Mouse (Mus musculus) stomach, embryonic 16.5 days (tissue): ENCODE results near the gene Xrcc6. TPM values are rescaled to one million over a fixed set of nuclear protein-coding genes. Genes with fewer than 3 reads are reported as not detected.

Experiments used
- ATAC-seq: fragments of 200-750 bp; cut with Nextera tagmentation; 2 replicates; pipeline ENCODE4 v1.8.0; 2017; ENCODE audit warnings: moderate number of reproducible peaks, moderate TSS enrichment; ENCODE audit not compliant: insufficient read depth, low FRiP score
- H3K27ac ChIP-seq: fragments of 300-500 bp; sonication (generic); 2 replicates; pipeline ENCODE4 v1.5.1; 2014; ENCODE audit warnings: low read length
- H3K27me3 ChIP-seq: fragments of 300-500 bp; sonication (generic); 2 replicates; pipeline ENCODE4 v1.6.1; 2014; ENCODE audit warnings: low read length, control low read depth, mixed read lengths; ENCODE audit not compliant: control insufficient read depth, insufficient read depth
- H3K36me3 ChIP-seq: fragments of 300-500 bp; sonication (generic); 2 replicates; pipeline ENCODE4 v1.6.1; 2014; ENCODE audit warnings: low read length; ENCODE audit not compliant: control insufficient read depth, insufficient read depth
- H3K4me1 ChIP-seq: fragments of 300-500 bp; sonication (generic); 2 replicates; pipeline ENCODE4 v1.6.1; 2014; ENCODE audit warnings: low read length, control low read depth, mixed read lengths; ENCODE audit not compliant: control insufficient read depth, insufficient read depth
- H3K4me2 ChIP-seq: fragments of 300-500 bp; sonication (generic); 2 replicates; pipeline ENCODE4 v1.6.1; 2014; ENCODE audit warnings: low read depth, low read length, mixed read lengths
- H3K4me3 ChIP-seq: fragments of 300-500 bp; sonication (generic); replicated peaks from 2 replicates; pipeline ENCODE4 v1.5.1; 2014; ENCODE audit warnings: mild to moderate bottlenecking, low read length
- H3K9ac ChIP-seq: fragments of 300-500 bp; sonication (generic); 2 replicates; pipeline ENCODE4 v1.6.1; 2014; ENCODE audit warnings: low read length
- H3K9me3 ChIP-seq: fragments of 300-500 bp; sonication (generic); replicated peaks from 2 replicates; pipeline ENCODE4 v1.6.1; 2016; ENCODE audit warnings: low read length, control low read depth; ENCODE audit not compliant: control insufficient read depth
- WGBS: fragments of 180-500 bp; shearing (Covaris S2); extraction: QIAGEN DNeasy Blood & Tissue Kit; methylation state at CpG from one replicate; pipeline ENCODE4 v1.1.7; 2014; 5-methylcytosine and 5-hydroxymethylcytosine counted together
- polyA plus RNA-seq: library from polyadenylated mRNA; unstranded; fragments of >200 nt; fragmentation: Nextera tagmentation; extraction: Ambion mirVana; gene quantifications from 2 replicates; pipeline ENCODE4 v1.2.1, GENCODE M21; 2015

Gene Xrcc6
- polyA plus RNA-seq, 1 experiment from 2014 or later, result 72.2 TPM

GRCm38 (mm10) chr15:81950716-81951115, 36.9 kb upstream of the Xrcc6 start:
- no peak for ATAC-seq
- H3K4me3 ChIP-seq, result no peak overlapping the region
- no peak overlapping the region for H3K4me2 ChIP-seq
- H3K4me1 ChIP-seq, result no peaks in the 10 kb centered on the region
- H3K9me3 ChIP-seq, result no peaks in the 10 kb centered on the region
- H3K27me3 ChIP-seq, result no peaks in the 10 kb centered on the region
- H3K36me3 ChIP-seq, result 0 out of 2 replicates have a peak, but pooled peaks cover 4% of the 10 kb centered on the region
- 67% methylated on average over 5 of the region's 5 CpGs for whole genome bisulfite sequencing
- H3K9ac ChIP-seq, result no peak overlapping the region
- no peak overlapping the region for H3K27ac ChIP-seq

GRCm38 (mm10) chr15:81951159-81951558, 36.5 kb upstream of the Xrcc6 start:
- Histone ChIP-seq H3K4me1 (no peaks in the 10 kb centered on the region), H3K27me3 (no peaks in the 10 kb centered on the region), H3K27ac (no peak overlapping the region), H3K9me3 (no peaks in the 10 kb centered on the region), H3K9ac (no peak overlapping the region), H3K36me3 (0 out of 2 replicates have a peak, but pooled peaks cover 4% of the 10 kb centered on the region), H3K4me3 (no peak overlapping the region), H3K4me2 (no peak overlapping the region)
- no peak for ATAC-seq
- 84% methylated on average over 9 of the region's 9 CpGs for WGBS

- H3K27me3 ChIP-seq, result no peaks in the 10 kb centered on the region
- 75% methylated on average over 4 of the region's 4 CpGs for WGBS
- H3K4me1 ChIP-seq, result no peaks in the 10 kb centered on the region
- H3K36me3 ChIP-seq, result 0 out of 2 replicates have a peak, but pooled peaks cover 4% of the 10 kb centered on the region
- H3K9ac ChIP-seq, result no peak overlapping the region
- no peak overlapping the region for H3K4me2 ChIP-seq
- no peak overlapping the region for H3K27ac ChIP-seq
- no peaks in the 10 kb centered on the region for H3K9me3 ChIP-seq
- no peak for ATAC-seq
- H3K4me3 ChIP-seq, result no peak overlapping the region
Measured at GRCm38 (mm10) chr15:81952310-81952709, 35.3 kb upstream of the Xrcc6 start.

- Histone ChIP-seq H3K27ac (no peak overlapping the region), H3K27me3 (no peaks in the 10 kb centered on the region), H3K36me3 (0 out of 2 replicates have a peak, but pooled peaks cover 4% of the 10 kb centered on the region), H3K4me1 (no peaks in the 10 kb centered on the region), H3K9me3 (no peaks in the 10 kb centered on the region), H3K4me2 (no peak overlapping the region), H3K9ac (no peak overlapping the region), H3K4me3 (no peak overlapping the region)
- WGBS, result 92% methylated on average over 9 of the region's 9 CpGs
- ATAC-seq, result no peak
Measured at GRCm38 (mm10) chr15:81954151-81954583, 33.5 kb upstream of the Xrcc6 start.

GRCm38 (mm10) chr15:81954716-81955115, 32.9 kb upstream of the Xrcc6 start:
- Histone ChIP-seq H3K27ac (no peak overlapping the region), H3K4me1 (no peaks in the 10 kb centered on the region), H3K9ac (no peak overlapping the region), H3K36me3 (0 out of 2 replicates have a peak, but pooled peaks cover 4% of the 10 kb centered on the region), H3K4me2 (no peak overlapping the region), H3K27me3 (no peaks in the 10 kb centered on the region), H3K4me3 (no peak overlapping the region), H3K9me3 (no peaks in the 10 kb centered on the region)
- ATAC-seq, result no peak
- 91% methylated on average over 6 of the region's 6 CpGs for WGBS

GRCm38 (mm10) chr15:81955414-81955813, 32.2 kb upstream of the Xrcc6 start:
- Histone ChIP-seq H3K9ac (no peak overlapping the region), H3K27ac (no peak overlapping the region), H3K36me3 (0 out of 2 replicates have a peak, but pooled peaks cover 4% of the 10 kb centered on the region), H3K9me3 (no peaks in the 10 kb centered on the region), H3K4me2 (no peak overlapping the region), H3K4me1 (no peaks in the 10 kb centered on the region), H3K4me3 (no peak overlapping the region), H3K27me3 (no peaks in the 10 kb centered on the region)
- 94% methylated on average over 15 of the region's 15 CpGs for whole genome bisulfite sequencing
- ATAC-seq, result no peak

GRCm38 (mm10) chr15:81956457-81956856, 31.2 kb upstream of the Xrcc6 start:
- 65% methylated on average over 8 of the region's 8 CpGs for WGBS
- no peak overlapping the region for H3K4me3 ChIP-seq
- H3K4me2 ChIP-seq, result no peak overlapping the region
- H3K27ac ChIP-seq, result no peak overlapping the region
- no peak overlapping the region for H3K9ac ChIP-seq
- no peaks in the 10 kb centered on the region for H3K9me3 ChIP-seq
- ATAC-seq, result no peak
- H3K4me1 ChIP-seq, result no peaks in the 10 kb centered on the region
- H3K36me3 ChIP-seq, result 0 out of 2 replicates have a peak, but pooled peaks cover 4% of the 10 kb centered on the region
- no peaks in the 10 kb centered on the region for H3K27me3 ChIP-seq

- H3K27ac ChIP-seq, result no peak overlapping the region
- 0 out of 2 replicates have a peak, but pooled peaks cover 4% of the 10 kb centered on the region for H3K36me3 ChIP-seq
- no peaks in the 10 kb centered on the region for H3K9me3 ChIP-seq
- no peak overlapping the region for H3K4me3 ChIP-seq
- no peak overlapping the region for H3K9ac ChIP-seq
- 80% methylated on average over 11 of the region's 11 CpGs for WGBS
- H3K4me1 ChIP-seq, result no peaks in the 10 kb centered on the region
- ATAC-seq, result no peak
- H3K4me2 ChIP-seq, result no peak overlapping the region
- H3K27me3 ChIP-seq, result no peaks in the 10 kb centered on the region
Measured at GRCm38 (mm10) chr15:81957598-81957997, 30.0 kb upstream of the Xrcc6 start.

GRCm38 (mm10) chr15:81958906-81959305, 28.7 kb upstream of the Xrcc6 start:
- Histone ChIP-seq H3K27ac (no peak overlapping the region), H3K4me3 (no peak overlapping the region), H3K9ac (0 out of 2 replicates have a peak overlapping the region, but pooled peaks have one; percentile 0), H3K9me3 (no peaks in the 10 kb centered on the region), H3K4me2 (no peak overlapping the region), H3K27me3 (no peaks in the 10 kb centered on the region), H3K36me3 (0 out of 2 replicates have a peak, but pooled peaks cover 4% of the 10 kb centered on the region), H3K4me1 (no peaks in the 10 kb centered on the region)
- ATAC-seq, result no peak
- WGBS, result 86% methylated on average over 3 of the region's 3 CpGs
